Mouse (Mus musculus): ENCODE data around the gene Prex1. TPM values are rescaled to one million over a fixed set of nuclear protein-coding genes. Genes with fewer than 3 reads are reported as not detected.

Gene Prex1
- total RNA-seq, 2 experiments from 2014 or later: 76.6 to 86.9 TPM

- DNase-seq (ENCODE audit: low spot score in 2 of 2): no peak
These were observed 105.1 kb downstream of the Prex1 start for GRCm38 (mm10) chr2:166608509-166608908.

GRCm38 (mm10) chr2:166606481-166607245 lies 107.0 kb downstream of the Prex1 start:
- DNase-seq (ENCODE audit: low spot score in 2 of 2): no peak

- no peak for DNase-seq (ENCODE audit: low spot score in 2 of 2)
These were observed 107.6 kb downstream of the Prex1 start for GRCm38 (mm10) chr2:166606053-166606452.

- DNase-seq (ENCODE audit: low spot score in 2 of 2): no peak
These were observed 108.3 kb downstream of the Prex1 start for GRCm38 (mm10) chr2:166605164-166605831.

- no peak for DNase-seq (ENCODE audit: low spot score in 2 of 2)
These were observed 110.7 kb downstream of the Prex1 start for GRCm38 (mm10) chr2:166602948-166603347.

- DNase-seq (ENCODE audit: low spot score in 2 of 2): no peak
These were observed 112.2 kb downstream of the Prex1 start for GRCm38 (mm10) chr2:166601420-166601819.

GRCm38 (mm10) chr2:166598453-166599155 lies 115.0 kb downstream of the Prex1 start:
- no peak for DNase-seq (ENCODE audit: low spot score in 2 of 2)

GRCm38 (mm10) chr2:166597763-166598162 lies 115.9 kb downstream of the Prex1 start:
- DNase-seq (ENCODE audit: low spot score in 2 of 2): no peak

GRCm38 (mm10) chr2:166592034-166592912 lies 121.4 kb downstream of the Prex1 start:
- peak; percentile 86 to 91 for DNase-seq (ENCODE audit: low spot score in 2 of 2)

- no peak for DNase-seq (ENCODE audit: low spot score in 2 of 2)
These were observed 129.1 kb downstream of the Prex1 start for GRCm38 (mm10) chr2:166584491-166584890.

GRCm38 (mm10) chr2:166583292-166583691 lies 130.3 kb downstream of the Prex1 start:
- DNase-seq (ENCODE audit: low spot score in 2 of 2): no peak

- no peak for DNase-seq (ENCODE audit: low spot score in 2 of 2)
These were observed 131.6 kb downstream of the Prex1 start for GRCm38 (mm10) chr2:166581881-166582583.

- no peak for DNase-seq (ENCODE audit: low spot score in 2 of 2)
These were observed 133.8 kb downstream of the Prex1 start for GRCm38 (mm10) chr2:166579793-166580192.

GRCm38 (mm10) chr2:166579361-166579760 lies 134.3 kb downstream of the Prex1 start:
- no peak for DNase-seq (ENCODE audit: low spot score in 2 of 2)

- no peak for DNase-seq (ENCODE audit: low spot score in 2 of 2)
These were observed 138.2 kb downstream of the Prex1 start for GRCm38 (mm10) chr2:166575419-166575818.

GRCm38 (mm10) chr2:166574934-166575333 lies 138.7 kb downstream of the Prex1 start:
- peak; percentile 78 to 83 for DNase-seq (ENCODE audit: low spot score in 2 of 2)

- no peak for DNase-seq (ENCODE audit: low spot score in 2 of 2)
These were observed 140.0 kb downstream of the Prex1 start for GRCm38 (mm10) chr2:166573621-166574020.

- no peak for DNase-seq (ENCODE audit: low spot score in 2 of 2)
These were observed 141.3 kb downstream of the Prex1 start for GRCm38 (mm10) chr2:166572297-166572696.

GRCm38 (mm10) chr2:166569182-166569581 lies 144.4 kb downstream of the Prex1 start:
- DNase-seq (ENCODE audit: low spot score in 2 of 2): no peak

- DNase-seq (ENCODE audit: low spot score in 2 of 2): no peak
These were observed 148.1 kb downstream of the Prex1 start for GRCm38 (mm10) chr2:166565503-166565902.
